Mouse (Mus musculus): ENCODE measurements at regions not wholly inside any gene's neighbourhood (a gene's known extent, or its start where the extent isn't known, plus 50 kb on each side); places are given as distances from the start of the nearest gene placed in this dataset.

GRCm38 (mm10) chr15:50005142-50005541, 3879.6 kb upstream of the Gm7489 start:
- no peak for TF ChIP-seq CTCF (conservative IDR thresholded peaks at IDR 0.05)
- DNase-seq (ENCODE audit: low spot score in 2 of 2), result no peak
- no peak overlapping the region for H3K4me3 ChIP-seq
- no peak overlapping the region for H3K27ac ChIP-seq

GRCm38 (mm10) chr15:50046653-50047052, 3838.1 kb upstream of the Gm7489 start:
- Histone ChIP-seq H3K27ac (no peak overlapping the region), H3K4me3 (no peak overlapping the region)
- no peak for DNase-seq (ENCODE audit: low spot score in 2 of 2)
- peak; percentile 51 for TF ChIP-seq CTCF (conservative IDR thresholded peaks at IDR 0.05)

DNA sequence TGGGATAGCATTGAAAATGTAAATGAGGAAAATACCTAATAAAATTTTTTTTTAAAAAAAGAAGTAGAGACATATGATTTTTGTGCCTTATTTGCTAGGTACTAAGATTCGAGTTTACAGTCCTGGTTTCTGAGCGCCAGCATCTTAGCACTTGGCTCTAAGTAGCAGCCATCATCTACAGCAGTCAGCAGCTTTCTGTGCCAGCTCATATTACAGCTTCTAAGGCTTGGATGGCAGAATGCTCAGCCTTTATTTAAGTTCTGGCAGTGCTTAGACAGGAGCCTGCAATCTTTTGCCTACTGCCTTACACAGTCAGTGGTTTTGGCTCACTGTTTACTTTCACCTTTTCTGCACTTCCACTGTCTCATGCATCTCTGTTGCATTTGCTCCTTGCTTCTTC, 3831.2 kb upstream of the Gm7489 start:
- no peak for DNase-seq (ENCODE audit: low spot score in 2 of 2)

DNA sequence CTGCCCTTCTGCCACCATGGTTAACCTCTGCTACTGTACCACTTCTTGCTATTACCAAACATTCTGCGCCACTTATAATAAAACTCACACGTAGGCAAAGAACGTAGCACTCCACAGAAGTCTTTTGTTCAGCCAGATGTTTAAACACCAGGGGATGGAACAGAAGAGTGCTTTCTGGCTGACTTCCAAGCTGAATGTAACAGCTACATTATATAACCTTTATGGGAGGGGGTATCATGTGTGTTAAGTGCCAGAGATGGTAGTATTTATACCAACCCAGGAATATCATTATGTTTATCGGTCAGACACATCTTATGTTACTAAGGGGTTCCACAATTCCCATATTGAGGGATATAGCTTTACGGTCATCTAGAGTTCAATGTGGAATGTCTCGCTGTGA, 3830.8 kb upstream of the Gm7489 start:
- Histone ChIP-seq H3K27ac (no peak overlapping the region), H3K4me3 (no peak overlapping the region)
- TF ChIP-seq CTCF (conservative IDR thresholded peaks at IDR 0.05), result no peak
- no peak for DNase-seq (ENCODE audit: low spot score in 2 of 2)

More for the DNA sequence above, 3831.2 kb upstream of the Gm7489 start:
- no peak for TF ChIP-seq CTCF (conservative IDR thresholded peaks at IDR 0.05)
- Histone ChIP-seq H3K4me3 (no peak overlapping the region), H3K27ac (no peak overlapping the region)

- Histone ChIP-seq H3K27ac (no peak overlapping the region), H3K4me3 (no peak overlapping the region)
- DNase-seq (ENCODE audit: low spot score in 2 of 2), result no peak
- no peak for TF ChIP-seq CTCF (conservative IDR thresholded peaks at IDR 0.05)
These were observed 3806.5 kb upstream of the Gm7489 start for GRCm38 (mm10) chr15:50078246-50078645.

DNA sequence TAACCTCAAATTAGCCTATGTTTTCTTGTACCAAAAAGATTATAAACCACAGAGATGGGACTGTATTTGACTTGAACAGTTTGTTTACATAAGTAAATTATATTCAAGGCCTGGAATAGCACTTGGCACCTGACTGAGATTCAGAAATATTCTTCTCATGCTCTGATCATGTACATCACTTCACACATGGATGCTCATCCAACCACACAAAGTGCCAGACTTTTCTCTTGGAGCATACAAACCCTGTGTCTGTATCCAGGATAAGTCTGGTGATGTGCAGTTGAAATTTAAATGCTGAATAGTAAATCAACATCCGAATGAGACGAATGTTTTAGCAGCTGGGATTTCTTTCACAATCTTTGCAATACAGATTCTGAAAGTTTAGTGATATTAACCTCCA, 3802.3 kb upstream of the Gm7489 start:
- no peak overlapping the region for H3K27ac ChIP-seq
- TF ChIP-seq CTCF (conservative IDR thresholded peaks at IDR 0.05), result no peak
- DNase-seq (ENCODE audit: low spot score in 2 of 2), result no peak
- H3K4me3 ChIP-seq, result no peak overlapping the region

DNA sequence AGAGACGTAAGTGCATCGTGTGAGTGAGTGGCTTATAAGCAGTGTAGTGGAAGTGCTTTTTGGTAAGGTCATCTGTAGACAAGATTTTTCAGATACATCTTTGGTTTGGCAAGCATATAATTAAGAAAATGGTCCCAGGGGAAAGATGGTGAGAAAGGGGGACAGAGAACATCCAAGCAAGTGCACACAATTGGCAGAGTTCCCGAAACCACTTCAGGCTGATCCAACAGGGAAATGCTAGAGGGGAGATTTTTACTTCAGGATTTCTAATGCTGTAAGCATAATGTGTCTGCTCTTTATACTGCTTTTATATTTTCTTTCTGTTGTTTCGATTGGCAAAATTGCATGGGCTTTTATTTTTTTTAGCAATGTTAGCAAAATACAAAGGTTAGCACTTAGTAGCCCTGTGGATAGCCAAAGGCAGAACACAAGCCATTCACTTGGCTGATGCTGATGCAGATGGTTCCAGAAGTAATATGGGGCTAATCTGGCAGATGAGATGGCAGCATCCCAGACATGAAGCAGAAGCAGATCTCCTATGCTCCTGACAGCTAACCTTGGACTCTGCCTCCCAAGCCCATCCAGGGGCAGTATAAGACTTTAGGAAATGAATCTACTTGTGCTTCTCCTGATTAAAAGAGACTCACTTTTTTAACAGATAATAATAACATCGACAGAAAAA, 3782.0 kb upstream of the Gm7489 start:
- H3K4me3 ChIP-seq, result no peak overlapping the region
- DNase-seq (ENCODE audit: low spot score in 2 of 2), result no peak
- no peak overlapping the region for H3K27ac ChIP-seq
- TF ChIP-seq CTCF (conservative IDR thresholded peaks at IDR 0.05), result no peak

- Histone ChIP-seq H3K27ac (no peak overlapping the region), H3K4me3 (no peak overlapping the region)
- no peak for DNase-seq (ENCODE audit: low spot score in 2 of 2)
- no peak for TF ChIP-seq CTCF (conservative IDR thresholded peaks at IDR 0.05)
These were observed 3775.8 kb upstream of the Gm7489 start for GRCm38 (mm10) chr15:50108913-50109312.

- no peak for TF ChIP-seq CTCF (conservative IDR thresholded peaks at IDR 0.05)
- Histone ChIP-seq H3K27ac (no peak overlapping the region), H3K4me3 (no peak overlapping the region)
- DNase-seq (ENCODE audit: low spot score in 2 of 2), result no peak
These were observed 3730.8 kb upstream of the Gm7489 start for GRCm38 (mm10) chr15:50153863-50154262.

GRCm38 (mm10) chr15:50172276-50172772, 3712.4 kb upstream of the Gm7489 start:
- Histone ChIP-seq H3K27ac (no peak overlapping the region), H3K4me3 (no peak overlapping the region)
- DNase-seq (ENCODE audit: low spot score in 2 of 2), result no peak
- no peak for TF ChIP-seq CTCF (conservative IDR thresholded peaks at IDR 0.05)

GRCm38 (mm10) chr15:50183185-50183584, 3701.5 kb upstream of the Gm7489 start:
- Histone ChIP-seq H3K4me3 (no peak overlapping the region), H3K27ac (no peak overlapping the region)
- no peak for TF ChIP-seq CTCF (conservative IDR thresholded peaks at IDR 0.05)
- DNase-seq (ENCODE audit: low spot score in 2 of 2), result no peak

Data from layer of hippocampus, adult 2 months (tissue).